Mouse (Mus musculus): ENCODE data around the gene Rangrf.
"Not testable (repeated sequence)": the region's sequence is repeated elsewhere in the genome, so short reads cannot be mapped to it uniquely, and the experiment has no call there.

Rangrf gene

DNA sequence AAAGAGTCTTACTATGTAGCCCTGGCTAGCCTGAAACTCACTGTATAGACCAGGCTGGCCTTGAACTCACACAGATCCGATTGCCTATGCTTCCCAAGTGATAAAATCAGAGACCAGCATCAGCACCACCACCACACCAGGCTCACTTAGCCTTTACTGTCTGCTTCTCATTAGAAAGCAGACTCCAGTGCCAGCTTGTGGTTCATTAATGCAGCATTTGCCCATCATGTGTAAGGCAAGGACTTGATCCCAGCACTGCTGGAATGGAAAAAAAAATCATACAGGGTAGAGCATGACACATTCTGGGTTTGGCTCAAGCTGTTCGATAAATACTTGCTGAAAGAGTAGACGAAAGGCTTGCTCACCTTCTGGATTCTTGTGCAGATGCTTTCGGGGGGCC lies 29.0 kb downstream of the Rangrf start:
- no peak for DNase-seq (ENCODE audit: low spot score in 2 of 2)

DNA sequence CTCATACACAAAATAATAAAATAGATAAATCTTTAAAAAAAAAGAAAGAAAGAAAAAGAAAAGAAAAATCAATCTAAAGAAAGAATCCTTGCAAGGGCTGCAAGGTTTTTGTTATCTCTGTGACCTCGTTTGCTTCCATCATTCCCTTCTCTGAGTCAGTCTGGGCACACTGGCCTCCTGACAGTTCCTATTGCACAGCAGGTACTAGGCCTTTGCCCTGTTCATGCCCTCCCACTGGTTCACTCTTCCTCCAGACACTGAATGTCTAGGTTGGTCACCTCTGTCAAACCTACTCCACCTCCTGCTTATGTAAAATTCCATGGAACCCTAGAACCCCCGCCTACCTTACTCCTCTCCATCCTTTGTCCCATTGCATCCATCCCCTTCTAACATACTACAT lies 29.7 kb downstream of the Rangrf start:
- no peak for DNase-seq (ENCODE audit: low spot score in 2 of 2)

- DNase-seq (ENCODE audit: low spot score in 2 of 2): no peak
Measured at GRCm38 (mm10) chr11:68942731-68943130, 32.3 kb downstream of the Rangrf start.

DNA sequence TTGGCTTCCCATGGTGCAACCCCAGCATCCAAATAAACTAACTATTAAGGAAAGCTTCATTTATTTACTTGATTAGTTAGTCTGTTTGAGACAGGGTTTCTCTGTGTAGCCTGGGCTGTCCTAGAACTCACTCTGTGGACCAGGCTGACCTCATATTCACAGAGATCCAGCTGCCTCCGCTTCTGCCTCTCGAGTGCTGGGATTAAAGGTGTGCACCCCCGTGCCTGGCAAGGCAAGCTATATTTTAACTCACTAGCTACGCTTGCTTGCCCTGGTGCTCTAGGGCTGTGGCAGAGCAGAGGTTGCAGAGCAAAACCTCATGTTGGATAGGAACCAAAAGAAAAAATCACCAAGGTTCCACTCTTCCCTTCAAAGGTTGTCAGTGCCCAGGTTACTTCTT lies 34.5 kb downstream of the Rangrf start:
- DNase-seq (ENCODE audit: low spot score in 2 of 2): peak in 1 of 2 experiments; percentile 7

GRCm38 (mm10) chr11:68939451-68940304 lies 35.3 kb downstream of the Rangrf start:
- DNase-seq (ENCODE audit: low spot score in 2 of 2): peak; percentile 85 to 90

- not testable (repeated sequence) for DNase-seq (ENCODE audit: low spot score in 2 of 2)
Measured at GRCm38 (mm10) chr11:68936951-68937350, 38.0 kb downstream of the Rangrf start.

- DNase-seq (ENCODE audit: low spot score in 2 of 2): no peak
Measured at GRCm38 (mm10) chr11:68933885-68934507, 41.0 kb downstream of the Rangrf start.

- DNase-seq (ENCODE audit: low spot score in 2 of 2): no peak
Measured at GRCm38 (mm10) chr11:68929947-68930346, 45.0 kb downstream of the Rangrf start.

- no peak for DNase-seq (ENCODE audit: low spot score in 2 of 2)
Measured at GRCm38 (mm10) chr11:68926981-68927380, 48.0 kb downstream of the Rangrf start, which contains the start of gene Odf4. Gene Odf4, minus strand, starts transcription at chr11:68927081.

- DNase-seq (ENCODE audit: low spot score in 2 of 2): no peak
Measured at GRCm38 (mm10) chr11:68924749-68925148, 50.2 kb downstream of the Rangrf start.

DNA sequence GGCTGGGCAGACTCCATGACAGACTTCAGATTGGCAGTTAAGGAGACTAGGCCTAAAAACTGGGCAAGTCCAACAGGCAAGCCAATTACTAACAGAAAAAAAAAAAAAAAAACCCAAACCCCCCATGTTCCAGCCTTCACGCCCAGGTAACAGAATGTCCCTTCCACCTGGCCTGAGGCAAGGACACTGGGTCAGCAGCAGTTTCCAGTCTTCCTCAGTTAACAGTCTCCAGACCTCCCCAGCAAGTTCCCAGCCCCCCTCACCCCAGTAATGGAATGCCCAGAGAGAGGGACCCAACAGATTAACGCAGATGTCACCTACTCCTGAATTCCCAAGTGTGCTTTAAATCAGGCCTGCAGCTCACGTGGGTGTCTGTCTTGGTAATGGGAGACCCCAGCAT lies 51.8 kb downstream of the Rangrf start:
- DNase-seq (ENCODE audit: low spot score in 2 of 2): no peak

Data from right cerebral cortex, adult 2 months (tissue).